Mouse (Mus musculus) stomach, postnatal 0 days (tissue): ENCODE results near the gene Tgfa. TPM values are rescaled to one million over a fixed set of nuclear protein-coding genes. Genes with fewer than 3 reads are reported as not detected.
A peak's percentile ranks its signal among the peaks of the same experiment; 100 is the strongest.

Source experiments
- ATAC-seq: fragments of 200-750 bp; cut with Nextera tagmentation; 2 replicates; pipeline ENCODE4 v1.8.0; 2017; ENCODE audit not compliant: low FRiP score, low TSS enrichment
- DNase-seq: peaks from one replicate; pipeline ENCODE4 v3.0.0-alpha.2; 2016; ENCODE audit warnings: low spot score
- H3K27ac ChIP-seq: fragments of 300-500 bp; sonication (generic); replicated peaks from 2 replicates; pipeline ENCODE4 v1.5.1; 2014; ENCODE audit warnings: mild to moderate bottlenecking, control low read depth
- H3K27me3 ChIP-seq: fragments of 300-500 bp; sonication (generic); 2 replicates; pipeline ENCODE4 v1.6.1; 2014; ENCODE audit warnings: low read length; ENCODE audit not compliant: control insufficient read depth, insufficient read depth
- H3K36me3 ChIP-seq: fragments of 300-500 bp; sonication (generic); 2 replicates; pipeline ENCODE4 v1.6.1; 2014; ENCODE audit warnings: low read length, mixed read lengths; ENCODE audit not compliant: control insufficient read depth, insufficient read depth
- H3K4me1 ChIP-seq: fragments of 300-500 bp; sonication (generic); replicated peaks from 2 replicates; pipeline ENCODE4 v1.6.1; 2014; ENCODE audit warnings: antibody characterized with exemption; ENCODE audit not compliant: control insufficient read depth, insufficient read depth
- H3K4me2 ChIP-seq: fragments of 300-500 bp; sonication (generic); replicated peaks from 2 replicates; pipeline ENCODE4 v1.6.1; 2014; ENCODE audit warnings: low read depth, mild to moderate bottlenecking, control low read depth, moderate library complexity
- H3K4me3 ChIP-seq: fragments of 300-500 bp; sonication (generic); 2 replicates; pipeline ENCODE4 v1.5.1; 2014; ENCODE audit warnings: low read depth, low read length, control low read depth
- H3K9ac ChIP-seq: fragments of 300-500 bp; sonication (generic); 2 replicates; pipeline ENCODE4 v1.6.1; 2014; ENCODE audit warnings: mild to moderate bottlenecking, low read length, control low read depth, mixed read lengths
- H3K9me3 ChIP-seq: fragments of 300-500 bp; sonication (generic); 2 replicates; pipeline ENCODE4 v1.6.1; 2016; ENCODE audit warnings: low read length; ENCODE audit not compliant: control insufficient read depth
- CTCF ChIP-seq: IDR thresholded peaks from 2 replicates; pipeline ENCODE4 v1.5.1; 2016; ENCODE audit warnings: antibody characterized with exemption, low read depth, mild to moderate bottlenecking, moderate library complexity
- EP300 ChIP-seq: optimal IDR thresholded peaks from 2 replicates; pipeline ENCODE3; 2016; ENCODE audit warnings: antibody characterized with exemption
- WGBS: fragments of 180-500 bp; shearing (Covaris S2); extraction: QIAGEN DNeasy Blood & Tissue Kit; methylation state at CpG from one replicate; pipeline ENCODE4 v1.1.7; 2014; 5-methylcytosine and 5-hydroxymethylcytosine counted together
- polyA plus RNA-seq: library from polyadenylated mRNA; unstranded; fragments of >200 nt; fragmentation: Nextera tagmentation; extraction: Ambion mirVana; gene quantifications from 2 replicates; pipeline ENCODE4 v1.2.1, GENCODE M21; 2015

Gene Tgfa
- polyA plus RNA-seq, 1 experiment from 2014 or later = 9.1 TPM

DNA sequence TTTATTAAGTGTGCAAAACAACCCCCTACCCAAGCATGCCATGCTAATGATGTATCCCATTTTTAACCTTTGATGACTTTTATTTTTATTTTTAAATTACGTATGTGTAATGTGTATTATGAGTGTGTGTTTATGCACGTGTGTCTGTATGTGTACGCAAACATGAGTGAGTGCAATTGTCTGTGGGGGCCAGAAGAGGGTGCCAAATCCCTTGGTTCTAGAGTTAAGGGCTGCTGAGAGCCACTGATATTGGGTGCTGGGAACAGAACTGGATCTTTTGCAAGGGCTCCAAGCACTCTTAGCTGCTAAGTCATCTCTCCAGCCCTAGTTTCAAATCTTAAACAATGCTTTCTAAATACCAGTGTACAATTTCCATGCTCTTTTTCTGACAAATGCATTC, 103.9 kb downstream of the Tgfa start:
- H3K4me2 ChIP-seq = no peak overlapping the region
- DNase-seq (no peak), ATAC-seq (no peak)
- no peaks in the 10 kb centered on the region for H3K4me1 ChIP-seq
- no peaks in the 10 kb centered on the region for H3K27me3 ChIP-seq
- WGBS = 92% methylated on average over 3 of the region's 3 CpGs
- no peak overlapping the region for H3K27ac ChIP-seq
- H3K9ac ChIP-seq = no peak overlapping the region
- 0 out of 2 replicates have a peak, but pooled peaks have one; percentile 18 for TF ChIP-seq CTCF
- no peak for TF ChIP-seq EP300
- H3K4me3 ChIP-seq = no peak overlapping the region
- no peaks in the 10 kb centered on the region for H3K36me3 ChIP-seq
- no peaks in the 10 kb centered on the region for H3K9me3 ChIP-seq

- H3K27me3 ChIP-seq = no peaks in the 10 kb centered on the region
- H3K9ac ChIP-seq = no peak overlapping the region
- no peaks in the 10 kb centered on the region for H3K9me3 ChIP-seq
- H3K4me3 ChIP-seq = no peak overlapping the region
- no peak overlapping the region for H3K27ac ChIP-seq
- H3K4me1 ChIP-seq = no peaks in the 10 kb centered on the region
- no peak for DNase-seq
- ATAC-seq = no peak
- H3K36me3 ChIP-seq = no peaks in the 10 kb centered on the region
- TF ChIP-seq CTCF (no peak), EP300 (no peak)
- 83% methylated on average over 2 of the region's 2 CpGs for WGBS
- H3K4me2 ChIP-seq = no peak overlapping the region
These were observed 104.4 kb downstream of the Tgfa start for GRCm38 (mm10) chr6:86299381-86299780.

DNA sequence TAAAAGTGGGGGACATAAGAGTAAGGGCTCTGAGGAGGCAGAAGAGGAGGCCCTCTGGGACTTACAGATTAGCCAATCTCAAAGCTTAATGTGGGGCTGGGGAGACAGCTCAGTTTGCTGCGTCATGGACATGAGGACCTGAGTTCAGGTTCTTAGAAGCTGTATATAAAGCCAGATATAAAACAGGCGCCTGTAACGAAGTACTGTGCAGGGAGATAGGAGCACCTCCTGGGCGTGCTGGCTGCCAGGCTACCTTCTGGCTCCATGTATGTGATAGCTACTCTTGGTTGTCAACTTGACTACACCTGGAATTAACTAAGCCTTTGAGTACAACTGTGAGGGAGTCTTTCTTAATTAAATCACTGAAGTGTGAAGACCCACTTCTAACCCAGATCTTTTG, 110.7 kb downstream of the Tgfa start:
- Histone ChIP-seq H3K4me2 (no peak overlapping the region), H3K27me3 (no peaks in the 10 kb centered on the region), H3K4me3 (no peak overlapping the region), H3K9ac (no peak overlapping the region), H3K4me1 (no peaks in the 10 kb centered on the region), H3K9me3 (no peaks in the 10 kb centered on the region), H3K27ac (no peak overlapping the region), H3K36me3 (no peaks in the 10 kb centered on the region)
- ATAC-seq = no peak
- 77% methylated on average over 4 of the region's 4 CpGs for WGBS
- no peak for TF ChIP-seq EP300
- TF ChIP-seq CTCF = no peak
- DNase-seq = no peak

- Histone ChIP-seq H3K4me2 (no peak overlapping the region), H3K9ac (no peak overlapping the region), H3K4me1 (no peaks in the 10 kb centered on the region), H3K9me3 (no peaks in the 10 kb centered on the region), H3K36me3 (no peaks in the 10 kb centered on the region), H3K27ac (no peak overlapping the region), H3K27me3 (no peaks in the 10 kb centered on the region), H3K4me3 (no peak overlapping the region)
- DNase-seq (no peak), ATAC-seq (no peak)
- no peak for TF ChIP-seq EP300
- TF ChIP-seq CTCF = no peak
- 84% methylated on average over 1 of the region's 1 CpGs for WGBS
These were observed 119.0 kb downstream of the Tgfa start for GRCm38 (mm10) chr6:86314011-86314410.

DNA sequence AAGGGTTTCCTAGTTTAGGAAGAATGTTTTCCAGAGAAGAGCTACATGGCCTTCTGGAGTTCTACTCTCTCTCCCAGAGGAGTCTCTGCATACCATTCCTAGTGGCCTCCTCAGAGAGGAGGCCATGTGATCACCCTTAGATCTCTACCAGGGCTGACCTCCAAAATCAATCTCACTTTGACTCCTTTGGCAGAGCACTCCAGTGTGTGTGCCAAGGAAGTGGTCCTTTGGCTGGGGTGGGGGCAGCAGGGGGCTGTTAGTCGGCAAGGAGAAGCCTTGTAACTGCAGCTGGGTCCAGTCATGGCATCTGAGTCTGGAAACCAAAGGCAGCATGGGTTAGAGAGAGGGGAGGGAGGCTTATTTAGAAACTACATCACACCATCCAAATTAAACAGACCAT, 122.0 kb downstream of the Tgfa start:
- DNase-seq = no peak

GRCm38 (mm10) chr6:86318855-86319254, 123.8 kb downstream of the Tgfa start:
- peak; percentile 76 for DNase-seq
- Histone ChIP-seq H3K4me1 (no peaks in the 10 kb centered on the region), H3K27me3 (no peaks in the 10 kb centered on the region), H3K9ac (no peak overlapping the region), H3K36me3 (no peaks in the 10 kb centered on the region), H3K4me3 (no peak overlapping the region), H3K4me2 (no peak overlapping the region), H3K27ac (peak overlapping the region; percentile 20; the same call in 1 of the 2 replicates), H3K9me3 (no peaks in the 10 kb centered on the region)
- TF ChIP-seq EP300 (no peak), CTCF (no peak)
- 32% methylated on average over 4 of the region's 4 CpGs for WGBS
- ATAC-seq = peak; percentile 95

More for the DNA sequence above, 122.0 kb downstream of the Tgfa start:
- H3K4me2 ChIP-seq = no peak overlapping the region
- H3K9me3 ChIP-seq = no peaks in the 10 kb centered on the region
- TF ChIP-seq CTCF (no peak), EP300 (no peak)
- no peak overlapping the region for H3K4me3 ChIP-seq
- 50% methylated on average over 1 of the region's 1 CpGs for WGBS
- no peak for ATAC-seq
- H3K27me3 ChIP-seq = no peaks in the 10 kb centered on the region
- no peaks in the 10 kb centered on the region for H3K36me3 ChIP-seq
- no peak overlapping the region for H3K9ac ChIP-seq
- no peaks in the 10 kb centered on the region for H3K4me1 ChIP-seq
- H3K27ac ChIP-seq = no peak overlapping the region
